Mouse (Mus musculus): ENCODE data around the gene Fut7. TPM values are rescaled to one million over a fixed set of nuclear protein-coding genes. Genes with fewer than 3 reads are reported as not detected.
A peak's percentile ranks its signal among the peaks of the same experiment; 100 is the strongest.
"Not testable (repeated sequence)": the region's sequence is repeated elsewhere in the genome, so short reads cannot be mapped to it uniquely, and the experiment has no call there.

Gene Fut7
- polyA plus RNA-seq, 1 experiment from 2014 or later, result not detected

DNA sequence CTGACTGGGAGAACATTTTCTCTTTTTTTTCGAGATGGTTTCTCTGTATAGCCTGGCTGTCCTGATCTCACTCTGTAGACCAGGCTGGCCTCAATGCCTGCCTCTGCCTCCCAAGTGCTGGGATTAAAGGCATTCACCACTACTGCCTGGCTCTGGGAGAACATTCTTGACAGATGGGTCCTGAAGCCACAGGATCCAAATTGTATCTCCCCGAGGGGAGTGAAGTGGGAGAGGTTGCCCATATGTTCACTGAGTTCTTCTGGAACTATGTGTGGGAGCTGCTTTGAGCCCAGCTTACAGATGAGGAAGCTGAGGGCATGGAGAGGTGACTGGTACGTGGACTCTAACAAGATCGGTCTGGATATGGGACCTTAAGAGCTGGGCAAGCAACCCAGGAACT is 19.1 kb upstream of the Fut7 start:
- DNase-seq (ENCODE audit: low spot score), result no peak
- ATAC-seq (replicated peaks; ENCODE audit: insufficient number of reproducible peaks, low FRiP score, low TSS enrichment, low read depth), result no peak
- 79% methylated on average over 4 of the region's 4 CpGs for WGBS
- Histone ChIP-seq H3K4me2 (ENCODE audit: low read depth, low read length) (no peak overlapping the region; the same call in 1 of the 2 replicates), H3K9me3 (replicated peaks; ENCODE audit: control insufficient read depth, low read length) (no peaks in the 10 kb centered on the region), H3K9ac (replicated peaks; ENCODE audit: low read length) (no peak overlapping the region; the same call in 1 of the 2 replicates), H3K27me3 (ENCODE audit: control insufficient read depth, insufficient read depth, low read length) (peaks cover 21% of the 10 kb centered on the region), H3K4me3 (ENCODE audit: low read depth, low read length) (no peak overlapping the region; the same call in 1 of the 2 replicates), H3K27ac (replicated peaks; ENCODE audit: low read depth, low read length) (no peak overlapping the region), H3K36me3 (replicated peaks; ENCODE audit: control insufficient read depth, insufficient read depth, low read depth, low read length) (no peaks in the 10 kb centered on the region), H3K4me1 (ENCODE audit: control insufficient read depth, insufficient read depth, low read length) (no peaks in the 10 kb centered on the region)

DNA sequence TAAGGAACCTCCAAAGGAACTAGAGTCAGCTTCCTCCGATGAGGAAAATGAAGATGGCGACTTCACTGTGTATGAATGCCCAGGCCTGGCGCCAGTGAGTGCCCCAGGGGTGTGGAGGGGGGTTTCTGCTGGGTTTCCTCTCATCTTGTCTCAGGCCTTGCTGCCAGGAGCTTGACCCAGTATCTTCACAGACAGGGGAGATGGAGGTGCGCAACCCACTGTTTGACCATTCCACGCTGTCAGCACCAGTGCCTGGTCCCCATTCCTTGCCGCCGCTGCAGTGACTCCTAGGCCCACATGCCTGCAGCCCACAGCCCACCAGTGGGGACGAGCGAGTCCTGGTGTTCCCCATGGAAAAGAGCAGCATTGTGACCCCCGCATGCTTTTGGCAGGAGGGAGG is 14.2 kb upstream of the Fut7 start:
- no peaks in the 10 kb centered on the region for H3K9me3 ChIP-seq (replicated peaks; ENCODE audit: control insufficient read depth, low read length)
- H3K27me3 ChIP-seq (ENCODE audit: control insufficient read depth, insufficient read depth, low read length), result peaks cover 6% of the 10 kb centered on the region; the same call in 1 of the 2 replicates
- no peak overlapping the region for H3K4me2 ChIP-seq (ENCODE audit: low read depth, low read length)
- H3K9ac ChIP-seq (replicated peaks; ENCODE audit: low read length), result no peak overlapping the region
- no peak for DNase-seq (ENCODE audit: low spot score)
- H3K4me1 ChIP-seq (ENCODE audit: control insufficient read depth, insufficient read depth, low read length), result no peaks in the 10 kb centered on the region
- ATAC-seq (replicated peaks; ENCODE audit: insufficient number of reproducible peaks, low FRiP score, low TSS enrichment, low read depth), result no peak
- no peak overlapping the region for H3K4me3 ChIP-seq (ENCODE audit: low read depth, low read length)
- 87% methylated on average over 10 of the region's 10 CpGs for WGBS
- no peak overlapping the region for H3K27ac ChIP-seq (replicated peaks; ENCODE audit: low read depth, low read length)
- no peaks in the 10 kb centered on the region for H3K36me3 ChIP-seq (replicated peaks; ENCODE audit: control insufficient read depth, insufficient read depth, low read depth, low read length)

- not testable (repeated sequence) for H3K4me3 ChIP-seq (ENCODE audit: low read depth, low read length); H3K4me1 ChIP-seq (ENCODE audit: control insufficient read depth, insufficient read depth, low read length); ATAC-seq (replicated peaks; ENCODE audit: insufficient number of reproducible peaks, low FRiP score, low TSS enrichment, low read depth); H3K9ac ChIP-seq (replicated peaks; ENCODE audit: low read length); H3K4me2 ChIP-seq (ENCODE audit: low read depth, low read length); H3K27me3 ChIP-seq (ENCODE audit: control insufficient read depth, insufficient read depth, low read length); H3K36me3 ChIP-seq (replicated peaks; ENCODE audit: control insufficient read depth, insufficient read depth, low read depth, low read length); DNase-seq (ENCODE audit: low spot score); H3K9me3 ChIP-seq (replicated peaks; ENCODE audit: control insufficient read depth, low read length); H3K27ac ChIP-seq (replicated peaks; ENCODE audit: low read depth, low read length)
These were observed 9.6 kb upstream of the Fut7 start for GRCm38 (mm10) chr2:25413436-25413835.

GRCm38 (mm10) chr2:25417426-25417825 is 5.6 kb upstream of the Fut7 start:
- DNase-seq (ENCODE audit: low spot score), result no peak
- Histone ChIP-seq H3K9ac (replicated peaks; ENCODE audit: low read length) (no peak overlapping the region), H3K4me1 (ENCODE audit: control insufficient read depth, insufficient read depth, low read length) (no peaks in the 10 kb centered on the region), H3K36me3 (replicated peaks; ENCODE audit: control insufficient read depth, insufficient read depth, low read depth, low read length) (no peaks in the 10 kb centered on the region), H3K27me3 (ENCODE audit: control insufficient read depth, insufficient read depth, low read length) (no peaks in the 10 kb centered on the region), H3K4me2 (ENCODE audit: low read depth, low read length) (no peak overlapping the region), H3K27ac (replicated peaks; ENCODE audit: low read depth, low read length) (no peak overlapping the region), H3K9me3 (replicated peaks; ENCODE audit: control insufficient read depth, low read length) (no peaks in the 10 kb centered on the region), H3K4me3 (ENCODE audit: low read depth, low read length) (no peak overlapping the region)
- 23% methylated on average over 3 of the region's 3 CpGs for WGBS
- ATAC-seq (replicated peaks; ENCODE audit: insufficient number of reproducible peaks, low FRiP score, low TSS enrichment, low read depth), result no peak

DNA sequence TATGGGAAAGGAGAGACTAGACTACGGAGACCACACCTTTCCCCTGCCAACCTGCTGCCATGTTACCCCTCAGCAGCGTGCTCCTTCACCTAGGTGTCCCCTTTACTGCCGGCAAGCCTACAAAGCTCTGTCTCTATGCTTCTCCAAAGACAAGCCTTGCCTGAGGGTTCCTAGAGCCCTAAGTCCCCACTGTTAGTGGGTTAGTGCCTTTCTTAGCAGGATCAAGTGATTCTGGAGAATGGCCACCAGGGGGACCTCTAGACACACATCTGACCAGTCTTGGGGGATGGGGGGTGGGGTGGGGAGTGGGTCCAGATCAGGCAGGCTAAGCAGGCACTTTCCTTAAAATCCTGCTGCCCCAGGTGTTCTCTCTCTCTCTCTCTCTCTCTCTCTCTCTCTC is 1.2 kb upstream of the Fut7 start:
- no peak overlapping the region for H3K27ac ChIP-seq (replicated peaks; ENCODE audit: low read depth, low read length)
- no peaks in the 10 kb centered on the region for H3K36me3 ChIP-seq (replicated peaks; ENCODE audit: control insufficient read depth, insufficient read depth, low read depth, low read length)
- no peak for ATAC-seq (replicated peaks; ENCODE audit: insufficient number of reproducible peaks, low FRiP score, low TSS enrichment, low read depth)
- no peak overlapping the region for H3K9ac ChIP-seq (replicated peaks; ENCODE audit: low read length)
- H3K4me2 ChIP-seq (ENCODE audit: low read depth, low read length), result no peak overlapping the region
- WGBS, result 21% methylated on average over 3 of the region's 3 CpGs
- no peaks in the 10 kb centered on the region for H3K4me1 ChIP-seq (ENCODE audit: control insufficient read depth, insufficient read depth, low read length)
- H3K9me3 ChIP-seq (replicated peaks; ENCODE audit: control insufficient read depth, low read length), result no peaks in the 10 kb centered on the region
- H3K27me3 ChIP-seq (ENCODE audit: control insufficient read depth, insufficient read depth, low read length), result peaks cover 14% of the 10 kb centered on the region
- DNase-seq (ENCODE audit: low spot score), result peak; percentile 82
- H3K4me3 ChIP-seq (ENCODE audit: low read depth, low read length), result no peak overlapping the region

DNA sequence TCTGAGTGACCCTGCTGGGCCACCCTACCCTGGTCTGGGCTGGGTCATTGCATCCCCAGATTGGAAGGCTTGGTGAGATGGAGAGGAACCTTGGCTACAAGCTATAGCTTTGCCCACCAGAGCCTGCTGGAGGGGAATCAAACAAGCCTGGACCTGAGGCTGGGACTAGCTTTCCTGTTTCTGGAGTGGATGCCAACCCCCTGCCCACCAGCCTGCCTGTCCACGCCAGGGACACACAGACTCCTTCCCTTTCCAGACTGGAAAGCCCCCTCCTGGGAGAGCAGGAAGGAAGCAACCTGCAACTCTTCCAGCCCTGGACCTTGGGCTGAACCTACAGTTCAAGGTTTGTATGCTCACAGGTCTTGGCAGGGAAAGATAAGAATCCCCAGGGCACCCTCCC is 559 bp downstream of the Fut7 start:
- no peaks in the 10 kb centered on the region for H3K9me3 ChIP-seq (replicated peaks; ENCODE audit: control insufficient read depth, low read length)
- H3K36me3 ChIP-seq (replicated peaks; ENCODE audit: control insufficient read depth, insufficient read depth, low read depth, low read length), result no peaks in the 10 kb centered on the region
- no peaks in the 10 kb centered on the region for H3K4me1 ChIP-seq (ENCODE audit: control insufficient read depth, insufficient read depth, low read length)
- H3K27me3 ChIP-seq (ENCODE audit: control insufficient read depth, insufficient read depth, low read length), result peaks cover 14% of the 10 kb centered on the region
- no peak for DNase-seq (ENCODE audit: low spot score)
- 63% methylated on average over 1 of the region's 1 CpGs for WGBS
- no peak overlapping the region for H3K9ac ChIP-seq (replicated peaks; ENCODE audit: low read length)
- H3K4me3 ChIP-seq (ENCODE audit: low read depth, low read length), result no peak overlapping the region
- no peak overlapping the region for H3K4me2 ChIP-seq (ENCODE audit: low read depth, low read length)
- ATAC-seq (replicated peaks; ENCODE audit: insufficient number of reproducible peaks, low FRiP score, low TSS enrichment, low read depth), result no peak
- H3K27ac ChIP-seq (replicated peaks; ENCODE audit: low read depth, low read length), result no peak overlapping the region

GRCm38 (mm10) chr2:25425481-25425880 is 2.4 kb downstream of the Fut7 start:
- 43% methylated on average over 27 of the region's 27 CpGs for WGBS
- Histone ChIP-seq H3K9me3 (replicated peaks; ENCODE audit: control insufficient read depth, low read length) (no peaks in the 10 kb centered on the region), H3K4me3 (ENCODE audit: low read depth, low read length) (no peak overlapping the region), H3K27ac (replicated peaks; ENCODE audit: low read depth, low read length) (no peak overlapping the region), H3K9ac (replicated peaks; ENCODE audit: low read length) (no peak overlapping the region), H3K4me2 (ENCODE audit: low read depth, low read length) (no peak overlapping the region), H3K27me3 (ENCODE audit: control insufficient read depth, insufficient read depth, low read length) (peaks cover 18% of the 10 kb centered on the region), H3K4me1 (ENCODE audit: control insufficient read depth, insufficient read depth, low read length) (no peaks in the 10 kb centered on the region), H3K36me3 (replicated peaks; ENCODE audit: control insufficient read depth, insufficient read depth, low read depth, low read length) (no peaks in the 10 kb centered on the region)
- DNase-seq (ENCODE audit: low spot score) (no peak), ATAC-seq (replicated peaks; ENCODE audit: insufficient number of reproducible peaks, low FRiP score, low TSS enrichment, low read depth) (no peak)

DNA sequence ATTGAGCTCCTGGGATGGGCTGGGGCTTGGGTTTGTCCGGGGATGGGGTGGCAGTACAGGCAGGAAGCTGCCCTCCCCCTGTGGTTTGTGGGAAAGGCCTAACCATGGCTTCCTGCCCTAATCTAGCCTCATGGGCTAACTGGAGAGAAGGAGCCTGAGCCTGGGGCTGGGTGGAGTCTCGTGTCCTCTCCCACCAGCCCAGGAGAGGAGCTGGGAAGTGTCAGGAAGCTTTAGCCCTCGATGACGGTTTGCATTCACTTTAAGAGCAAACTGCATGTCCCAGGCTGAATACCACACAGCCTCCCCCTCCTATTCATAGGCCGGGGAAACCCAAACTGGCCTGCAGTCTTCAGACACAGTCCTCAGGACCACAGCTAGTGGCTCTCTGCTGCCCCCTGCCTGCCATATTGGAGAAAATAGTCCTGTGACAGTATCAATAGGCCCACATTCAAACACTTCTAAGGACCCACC is 3.7 kb downstream of the Fut7 start:
- no peak for ATAC-seq (replicated peaks; ENCODE audit: insufficient number of reproducible peaks, low FRiP score, low TSS enrichment, low read depth)
- WGBS, result 26% methylated on average over 5 of the region's 5 CpGs
- Histone ChIP-seq H3K27me3 (ENCODE audit: control insufficient read depth, insufficient read depth, low read length) (peaks cover 18% of the 10 kb centered on the region), H3K9ac (replicated peaks; ENCODE audit: low read length) (no peak overlapping the region), H3K36me3 (replicated peaks; ENCODE audit: control insufficient read depth, insufficient read depth, low read depth, low read length) (no peaks in the 10 kb centered on the region), H3K9me3 (replicated peaks; ENCODE audit: control insufficient read depth, low read length) (no peaks in the 10 kb centered on the region), H3K4me1 (ENCODE audit: control insufficient read depth, insufficient read depth, low read length) (no peaks in the 10 kb centered on the region), H3K4me3 (ENCODE audit: low read depth, low read length) (no peak overlapping the region), H3K27ac (replicated peaks; ENCODE audit: low read depth, low read length) (no peak overlapping the region), H3K4me2 (ENCODE audit: low read depth, low read length) (no peak overlapping the region)
- peak; percentile 84 for DNase-seq (ENCODE audit: low spot score)
